Mouse (Mus musculus) MEL-GATA-1-ER (cell line): ENCODE data around the gene Zfp513.
A peak's percentile ranks its signal among the peaks of the same experiment; 100 is the strongest.

Experiments
- DNase-seq: peaks from one replicate; pipeline ENCODE4 v3.0.0-alpha.2; 2012; ENCODE audit warnings: low read depth; ENCODE audit errors: extremely low read depth

The Zfp513 gene

GRCm38 (mm10) chr5:31168630-31169029 is 33.5 kb downstream of the Zfp513 start:
- DNase-seq = no peak

DNA sequence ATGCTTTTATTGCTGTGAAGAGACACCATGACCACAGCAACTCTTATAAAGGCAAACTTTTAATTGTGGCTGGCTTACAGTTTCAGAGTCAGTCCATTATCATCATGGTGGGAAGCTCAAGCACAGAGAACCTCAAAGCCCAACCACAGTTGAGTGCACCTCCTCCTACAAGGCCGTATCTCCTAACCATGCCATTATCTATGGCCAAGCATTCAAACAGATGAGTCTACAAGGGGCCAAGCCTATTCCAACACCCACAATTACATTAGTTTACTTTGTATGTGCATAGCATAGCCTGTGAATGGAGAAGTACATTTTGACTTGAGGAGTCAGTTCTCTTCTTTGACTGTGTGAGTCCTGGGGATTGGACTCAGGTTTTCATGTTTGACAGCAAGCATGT is 37.2 kb downstream of the Zfp513 start:
- peak; percentile 27 for DNase-seq

DNA sequence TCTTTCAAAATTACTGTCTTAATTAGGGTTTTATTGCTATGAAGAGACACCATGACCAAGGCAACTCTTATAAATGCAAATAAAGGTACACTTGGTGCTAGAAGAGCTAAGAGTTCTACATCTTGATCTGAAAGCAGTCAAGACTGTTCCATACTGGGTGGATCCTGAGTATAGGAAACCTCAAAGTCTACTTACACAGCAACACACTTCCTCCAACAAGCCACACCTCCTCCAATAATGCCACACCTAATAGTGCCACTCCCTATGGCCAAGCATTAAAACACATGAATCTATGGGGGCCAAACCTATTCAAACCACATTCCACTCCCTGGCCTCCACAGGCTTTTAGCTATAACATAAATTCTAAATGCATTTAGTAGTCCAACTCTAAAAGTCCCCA is 39.6 kb downstream of the Zfp513 start:
- peak; percentile 56 for DNase-seq

DNA sequence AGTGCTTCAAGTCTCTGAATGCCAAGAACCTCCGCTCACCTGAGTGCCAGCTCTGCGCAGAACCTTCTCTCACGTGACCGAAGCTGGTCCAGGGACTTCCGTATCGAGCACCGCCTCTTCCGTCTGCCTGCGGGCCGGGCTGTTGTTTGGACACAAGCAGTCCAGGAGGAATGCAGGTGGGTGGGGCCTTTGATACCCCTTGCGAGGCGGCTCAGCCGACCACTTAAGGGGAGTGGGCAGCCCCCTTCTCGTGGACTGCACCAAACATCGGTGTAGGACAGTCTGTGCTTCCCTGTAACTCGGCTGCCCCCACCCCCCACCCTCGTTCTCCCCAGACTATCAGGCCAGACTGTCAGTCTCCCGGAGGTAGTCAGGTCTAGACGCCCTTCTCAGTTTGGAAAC is 48.0 kb downstream of the Zfp513 start, which contains the start of gene Mpv17:
Mpv17 (minus strand) TSS at position 100 of the 402 bp plus-strand sequence.
- peak; percentile 65 for DNase-seq

GRCm38 (mm10) chr5:31153516-31154151 is 48.5 kb downstream of the Zfp513 start:
- DNase-seq = no peak

DNA sequence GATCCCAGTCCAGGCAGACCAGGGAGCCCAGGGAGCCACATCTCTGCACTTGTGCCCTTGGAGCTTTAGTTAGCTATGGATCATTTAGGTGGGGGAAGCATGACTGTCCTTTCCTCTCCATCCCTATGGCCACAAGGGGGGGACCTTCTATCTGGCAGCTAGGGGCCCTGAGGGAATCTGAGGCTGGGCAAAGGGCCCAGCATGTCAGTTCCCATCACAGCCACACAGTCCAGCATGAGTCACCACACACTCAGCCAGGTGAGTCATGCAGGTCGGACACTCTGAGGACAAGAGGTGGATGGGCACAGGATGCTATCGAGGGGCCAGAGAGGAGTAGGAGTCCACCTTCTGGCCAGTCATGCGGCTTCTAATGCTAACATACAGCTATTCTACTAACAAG is 50.4 kb downstream of the Zfp513 start:
- no peak for DNase-seq

DNA sequence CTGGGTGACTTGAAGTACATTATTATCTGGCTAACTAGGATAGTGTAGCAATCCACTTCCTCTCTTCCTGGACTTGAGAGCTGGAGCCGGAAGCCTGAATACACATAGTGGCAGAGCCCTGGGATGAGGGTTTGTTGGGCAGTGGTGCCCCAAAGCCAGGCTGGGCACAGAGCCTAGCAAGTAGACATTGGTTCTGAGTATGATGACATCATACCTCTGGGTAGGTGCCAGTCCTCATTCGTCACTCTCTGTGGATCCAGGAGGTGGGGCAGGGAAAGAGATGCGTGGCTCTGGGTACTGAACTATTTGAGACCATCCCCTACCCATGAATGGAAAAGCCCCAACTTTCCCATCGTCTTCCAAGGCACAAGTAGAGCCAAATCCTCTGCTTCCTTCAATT is 52.3 kb downstream of the Zfp513 start:
- no peak for DNase-seq
